Mouse (Mus musculus): Measurements from ENCODE around the gene E130218I03Rik.
"Not testable (repeated sequence)": the region's sequence is repeated elsewhere in the genome, so short reads cannot be mapped to it uniquely, and the experiment has no call there.

The E130218I03Rik gene

GRCm38 (mm10) chr4:134251241-134252130 is 8.0 kb downstream of the E130218I03Rik start:
- peak; percentile 72 for DNase-seq (ENCODE audit: extremely low spot score)

- DNase-seq (ENCODE audit: extremely low spot score): peak; percentile 61
Measured at GRCm38 (mm10) chr4:134252131-134252910, 8.9 kb downstream of the E130218I03Rik start.

GRCm38 (mm10) chr4:134252911-134253721 is 9.7 kb downstream of the E130218I03Rik start:
- peak; percentile 67 for DNase-seq (ENCODE audit: extremely low spot score)

GRCm38 (mm10) chr4:134253722-134254324 is 10.4 kb downstream of the E130218I03Rik start, which contains the start of gene Grrp1:
Gene Grrp1, minus strand, starts transcription at chr4:134254106.
- DNase-seq (ENCODE audit: extremely low spot score): peak; percentile 76

DNA sequence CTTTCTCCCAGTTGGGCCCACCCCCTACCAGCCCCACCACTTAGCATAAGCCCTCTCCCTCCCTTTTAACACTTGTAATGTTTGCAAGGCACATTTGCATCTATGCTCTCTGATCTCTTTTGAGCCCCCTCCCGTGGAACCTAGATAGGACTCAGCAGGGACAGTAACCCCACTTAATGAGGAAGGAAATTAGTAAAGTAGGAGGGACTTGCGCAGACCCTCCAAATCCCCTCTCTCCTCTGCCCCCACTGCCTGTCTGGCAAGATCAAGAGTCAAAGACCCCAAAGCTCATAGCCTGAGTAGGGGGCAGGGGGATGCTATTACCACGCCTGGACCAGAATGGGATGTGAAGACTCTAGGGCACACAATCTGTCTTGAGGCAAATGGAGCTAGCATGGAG is 11.4 kb downstream of the E130218I03Rik start:
- no peak for DNase-seq (ENCODE audit: extremely low spot score)

DNA sequence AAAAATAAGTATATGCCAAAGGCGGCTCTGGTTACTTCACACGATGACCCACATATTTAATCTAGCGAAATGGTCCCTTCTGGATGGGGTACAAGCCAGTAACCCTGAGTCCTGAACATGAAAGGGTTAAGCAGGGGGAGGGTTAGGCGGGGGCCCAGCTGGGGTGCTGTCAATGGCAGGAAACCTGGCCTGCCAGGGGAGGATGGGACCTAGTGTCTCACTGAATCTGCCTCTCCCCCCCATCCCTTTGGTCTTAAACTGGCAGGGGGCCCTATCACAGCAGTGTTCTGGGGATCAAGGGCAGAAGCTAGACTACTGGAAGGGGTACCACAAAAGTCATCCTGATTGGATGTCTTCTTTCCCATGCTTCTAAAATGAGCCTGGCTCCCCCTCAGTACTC is 12.4 kb downstream of the E130218I03Rik start:
- DNase-seq (ENCODE audit: extremely low spot score): peak; percentile 51

- peak; percentile 69 for DNase-seq (ENCODE audit: extremely low spot score)
Measured at GRCm38 (mm10) chr4:134256407-134257197, 13.1 kb downstream of the E130218I03Rik start.

- peak; percentile 80 for DNase-seq (ENCODE audit: extremely low spot score)
Measured at GRCm38 (mm10) chr4:134257198-134258009, 13.9 kb downstream of the E130218I03Rik start.

GRCm38 (mm10) chr4:134258354-134258753 is 14.9 kb downstream of the E130218I03Rik start:
- DNase-seq (ENCODE audit: extremely low spot score): no peak

DNA sequence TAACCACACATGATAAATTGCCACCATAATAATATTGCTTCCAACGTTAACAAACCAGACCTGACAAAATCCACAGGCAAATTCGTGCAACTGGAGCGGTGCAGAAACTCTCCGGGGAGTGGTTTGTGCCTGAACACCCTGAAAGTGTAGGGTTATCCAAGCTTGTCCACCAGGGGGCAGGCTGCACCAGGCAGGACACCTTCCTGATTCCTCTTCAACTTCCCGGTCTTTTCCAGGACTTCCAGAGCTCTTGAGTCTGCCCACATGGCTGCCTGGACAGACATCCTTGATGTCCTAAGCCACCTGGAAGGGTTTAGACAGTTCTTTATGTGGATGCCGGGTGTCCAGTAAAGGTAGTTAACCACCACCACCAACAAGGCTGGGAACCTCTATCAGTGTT is 19.7 kb downstream of the E130218I03Rik start:
- peak; percentile 55 for DNase-seq (ENCODE audit: extremely low spot score)

DNA sequence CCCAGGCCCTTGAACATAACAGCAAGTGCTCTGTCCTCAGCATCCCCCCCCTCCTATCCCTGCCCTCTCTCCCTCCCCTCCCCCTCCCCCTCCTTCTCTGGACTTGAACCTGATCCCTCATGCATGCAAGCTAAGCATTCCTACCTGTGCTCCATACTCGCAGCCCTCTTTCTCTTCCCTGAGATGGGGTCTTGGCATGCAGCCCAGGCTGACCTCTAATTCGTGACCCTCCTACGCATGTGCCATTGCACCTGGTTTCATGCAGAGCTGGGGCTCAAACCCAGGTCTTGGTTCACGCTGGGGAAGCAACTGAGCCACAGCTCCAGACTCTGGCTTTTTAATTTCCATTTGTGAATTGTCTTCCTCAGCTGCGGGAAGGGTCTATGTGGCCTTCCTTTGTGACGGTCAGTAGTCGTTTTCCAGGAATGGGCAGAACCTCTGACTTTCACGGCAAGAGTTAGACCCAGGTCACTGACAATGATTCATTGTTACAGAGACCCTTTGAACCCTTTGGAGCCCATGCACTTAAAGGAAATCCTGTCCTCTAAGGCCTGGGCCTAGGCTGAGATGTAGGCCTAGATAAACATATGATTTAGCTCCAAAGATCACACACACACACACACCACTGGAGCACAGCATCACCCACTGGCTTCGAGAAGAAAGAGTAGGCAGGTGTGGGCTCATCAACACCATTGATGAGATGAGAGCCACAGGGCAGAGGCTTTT is 22.6 kb downstream of the E130218I03Rik start:
- no peak for DNase-seq (ENCODE audit: extremely low spot score)

DNA sequence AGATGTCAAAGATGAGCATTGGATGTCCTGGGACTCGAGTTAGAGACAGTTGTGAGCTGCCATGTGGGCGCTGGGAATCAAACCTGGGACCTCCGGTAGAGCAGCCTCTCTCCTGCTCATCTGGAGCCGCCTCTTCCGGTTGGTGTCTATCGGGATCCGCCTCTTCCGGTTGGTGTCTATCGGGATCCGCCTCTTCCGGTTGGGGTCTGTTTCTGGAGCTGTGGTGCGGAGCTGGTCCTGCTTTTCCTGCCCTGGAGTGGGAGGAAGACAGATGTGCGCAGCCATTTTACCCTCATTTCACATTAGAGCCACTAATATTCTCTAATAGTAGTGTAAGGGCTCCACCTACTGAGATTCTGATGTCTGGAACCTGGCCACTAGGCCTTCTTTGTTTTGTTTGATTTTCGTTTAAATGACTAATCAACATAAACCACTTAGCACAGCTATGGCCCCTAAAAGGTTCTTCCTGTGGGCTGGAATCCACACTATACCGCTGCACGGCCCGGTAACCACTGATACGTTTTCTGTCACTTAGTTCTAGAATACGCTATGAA is 24.7 kb downstream of the E130218I03Rik start:
- DNase-seq (ENCODE audit: extremely low spot score): no peak

GRCm38 (mm10) chr4:134269622-134270021 is 26.2 kb downstream of the E130218I03Rik start:
- not testable (repeated sequence) for DNase-seq (ENCODE audit: extremely low spot score)

GRCm38 (mm10) chr4:134271979-134272378 is 28.5 kb downstream of the E130218I03Rik start:
- no peak for DNase-seq (ENCODE audit: extremely low spot score)

DNA sequence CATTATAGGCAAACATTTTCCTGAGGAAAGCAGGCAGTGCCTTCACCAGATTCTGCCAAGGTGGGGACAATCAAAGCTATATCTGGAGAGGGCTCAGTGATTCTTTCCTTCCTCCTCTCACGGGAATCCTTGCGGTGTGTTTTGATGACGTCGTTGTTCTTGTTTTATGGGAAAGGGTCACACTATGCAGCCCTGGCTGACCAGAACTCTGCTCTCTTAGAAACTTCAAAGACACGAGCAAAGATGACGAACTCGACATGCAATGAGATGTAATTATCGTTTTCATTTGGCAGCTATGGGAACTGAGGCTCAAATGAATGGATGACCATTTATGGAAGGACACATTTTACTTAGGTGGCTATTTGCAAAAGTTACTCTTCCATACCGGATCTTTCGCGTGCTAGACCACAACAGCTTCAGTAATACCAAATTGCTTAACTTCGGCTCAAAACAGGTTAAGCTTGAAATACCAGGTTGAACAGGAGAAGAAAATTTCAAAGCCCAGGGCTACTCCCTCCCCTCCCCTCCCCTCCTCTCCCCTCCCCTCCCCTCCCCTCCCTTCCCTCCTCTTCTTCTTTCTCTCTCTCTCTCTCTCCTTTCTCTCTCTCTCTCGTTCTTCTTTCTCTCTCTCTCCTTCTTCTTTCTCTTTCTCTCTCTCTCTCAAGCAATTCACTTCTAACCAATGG is 29.4 kb downstream of the E130218I03Rik start:
- DNase-seq (ENCODE audit: extremely low spot score): no peak

DNA sequence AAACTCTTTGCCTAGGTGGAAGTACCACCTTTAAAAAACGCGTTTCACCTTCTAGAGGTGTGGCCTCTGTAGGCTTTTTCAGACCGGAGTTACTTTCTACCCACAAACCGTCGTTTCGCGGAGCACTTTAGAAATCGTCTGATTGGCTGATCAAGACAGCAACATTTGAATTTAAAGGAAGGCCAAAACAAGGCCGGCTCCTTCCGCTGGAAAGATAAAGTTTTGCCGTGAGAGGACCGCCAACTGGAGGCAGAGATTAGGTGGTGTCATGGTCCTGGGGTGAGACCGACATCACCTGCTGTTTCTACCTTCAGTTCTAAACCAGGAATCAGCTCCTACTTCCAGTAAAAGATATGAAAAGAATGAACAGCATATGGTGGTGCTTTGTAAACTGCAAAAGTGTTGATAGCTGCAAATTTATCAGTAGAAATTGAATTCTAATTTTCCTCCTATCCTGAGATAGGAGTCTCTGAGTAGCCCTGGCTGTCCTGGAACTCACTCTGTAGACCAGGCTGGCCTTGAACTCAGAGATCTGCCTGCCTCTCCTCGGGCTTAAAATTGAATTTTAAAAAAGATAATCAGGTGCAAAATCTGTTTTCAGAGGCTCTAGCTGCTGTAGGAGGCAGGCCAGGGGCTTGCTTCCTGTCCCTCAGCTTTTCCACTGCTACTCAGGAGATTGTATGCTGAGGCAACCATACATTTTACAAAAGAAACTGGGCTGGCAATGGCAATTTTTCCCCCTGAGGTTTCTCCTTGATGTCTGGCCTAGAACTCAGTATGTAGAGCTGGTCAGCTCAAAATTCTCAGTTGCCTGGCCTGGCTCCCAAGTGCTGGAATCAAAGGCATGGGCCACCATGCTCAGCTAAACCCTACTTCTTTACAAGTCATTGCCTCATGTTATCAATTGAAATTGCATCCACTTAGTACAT is 30.2 kb downstream of the E130218I03Rik start:
- DNase-seq (ENCODE audit: extremely low spot score): peak; percentile 33

GRCm38 (mm10) chr4:134284942-134285341 is 41.5 kb downstream of the E130218I03Rik start:
- no peak for DNase-seq (ENCODE audit: extremely low spot score)

Measured in embryo, embryonic 9.5 days (tissue).